Mouse (Mus musculus): Measurements from ENCODE around the gene Btbd9.

Btbd9 gene

DNA sequence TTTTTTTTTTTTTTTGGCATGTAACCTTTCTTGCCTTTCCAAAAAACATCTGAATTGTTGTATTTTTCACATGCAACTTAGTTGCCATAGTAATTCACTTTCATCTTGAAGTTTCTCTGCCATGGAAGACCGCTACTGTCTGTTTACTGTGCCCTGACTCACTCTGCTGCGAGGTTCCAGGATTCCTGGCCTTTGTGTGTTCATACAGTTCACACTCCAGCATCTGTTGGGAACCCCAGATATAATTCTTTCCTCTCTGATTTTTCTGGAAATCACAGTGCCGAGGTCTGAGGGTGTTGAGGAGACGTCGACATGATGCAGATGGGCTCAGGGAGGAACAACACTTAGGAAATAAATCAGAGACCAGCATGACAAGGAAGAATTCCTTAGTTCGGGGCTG lies 283.6 kb downstream of the Btbd9 start:
- DNase-seq (ENCODE audit: inconsistent age in 2 of 2, low spot score in 1 of 2), result no peak

DNA sequence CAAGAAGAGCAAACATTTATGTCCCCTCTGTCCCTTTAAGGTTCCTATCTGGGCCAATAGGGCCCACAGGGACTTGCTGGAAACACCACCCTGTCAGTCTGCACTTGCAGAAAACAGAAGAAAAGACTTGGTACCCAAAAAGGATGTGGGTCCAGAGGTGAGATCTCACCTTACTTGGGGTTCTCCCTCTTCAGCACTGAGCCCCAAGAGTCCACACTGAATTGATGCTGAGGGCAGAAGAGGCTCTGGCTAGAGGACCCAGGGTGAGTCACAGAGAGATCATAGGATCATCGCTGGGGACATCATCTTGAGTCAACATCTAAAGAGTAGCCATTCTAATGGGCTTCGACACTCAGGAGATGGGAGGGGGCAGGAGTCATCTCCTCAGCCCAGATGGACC lies 290.6 kb downstream of the Btbd9 start:
- no peak for DNase-seq (ENCODE audit: inconsistent age in 2 of 2, low spot score in 1 of 2)

DNA sequence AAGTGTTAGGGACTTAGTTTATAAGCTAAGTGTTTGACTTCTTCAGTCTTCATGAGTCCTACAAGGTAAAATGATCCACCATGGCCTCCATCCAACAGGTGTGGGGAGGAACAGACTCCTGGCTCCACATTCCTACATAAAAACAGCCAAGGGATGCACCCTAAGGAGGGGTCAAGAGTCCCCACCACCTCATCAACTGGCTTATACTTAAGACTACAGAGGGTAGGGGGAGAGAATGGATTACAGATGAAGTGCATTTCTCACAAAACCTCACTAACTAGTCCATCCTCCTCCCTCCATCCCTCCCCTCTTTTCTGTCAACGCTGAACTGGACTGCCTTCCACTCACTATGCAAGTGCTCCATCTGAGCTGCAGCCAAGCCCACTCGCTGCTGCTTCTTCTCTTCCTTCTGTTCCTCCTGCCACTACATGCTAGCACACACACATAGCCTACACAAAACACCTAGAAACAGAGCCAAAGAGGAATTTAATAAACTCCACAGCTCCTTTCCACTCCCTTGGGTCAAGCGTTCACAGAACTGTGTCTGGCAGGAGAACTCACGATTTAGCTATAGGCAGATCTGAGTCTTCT lies 292.7 kb downstream of the Btbd9 start:
- DNase-seq (ENCODE audit: inconsistent age in 2 of 2, low spot score in 1 of 2), result no peak

DNA sequence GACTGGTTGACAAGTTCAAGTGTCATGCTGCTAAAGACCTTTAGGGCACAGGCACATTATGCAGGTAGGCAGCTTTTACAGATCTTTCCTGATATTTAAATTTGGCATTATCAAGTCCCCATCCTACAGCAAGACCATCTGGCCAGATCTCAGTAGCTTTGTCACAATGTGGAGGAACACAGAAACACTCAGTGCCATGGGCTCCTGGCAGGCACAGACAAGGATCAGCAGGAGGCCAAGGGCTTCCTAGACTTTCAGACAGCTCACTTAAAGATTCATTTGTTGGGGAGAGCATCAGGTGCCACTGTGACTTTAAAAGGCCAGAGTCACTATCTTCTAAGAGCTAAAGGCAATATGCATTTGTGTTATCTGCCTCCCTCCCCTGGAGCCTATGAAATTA lies 293.3 kb downstream of the Btbd9 start:
- DNase-seq (ENCODE audit: inconsistent age in 2 of 2, low spot score in 1 of 2), result no peak

DNA sequence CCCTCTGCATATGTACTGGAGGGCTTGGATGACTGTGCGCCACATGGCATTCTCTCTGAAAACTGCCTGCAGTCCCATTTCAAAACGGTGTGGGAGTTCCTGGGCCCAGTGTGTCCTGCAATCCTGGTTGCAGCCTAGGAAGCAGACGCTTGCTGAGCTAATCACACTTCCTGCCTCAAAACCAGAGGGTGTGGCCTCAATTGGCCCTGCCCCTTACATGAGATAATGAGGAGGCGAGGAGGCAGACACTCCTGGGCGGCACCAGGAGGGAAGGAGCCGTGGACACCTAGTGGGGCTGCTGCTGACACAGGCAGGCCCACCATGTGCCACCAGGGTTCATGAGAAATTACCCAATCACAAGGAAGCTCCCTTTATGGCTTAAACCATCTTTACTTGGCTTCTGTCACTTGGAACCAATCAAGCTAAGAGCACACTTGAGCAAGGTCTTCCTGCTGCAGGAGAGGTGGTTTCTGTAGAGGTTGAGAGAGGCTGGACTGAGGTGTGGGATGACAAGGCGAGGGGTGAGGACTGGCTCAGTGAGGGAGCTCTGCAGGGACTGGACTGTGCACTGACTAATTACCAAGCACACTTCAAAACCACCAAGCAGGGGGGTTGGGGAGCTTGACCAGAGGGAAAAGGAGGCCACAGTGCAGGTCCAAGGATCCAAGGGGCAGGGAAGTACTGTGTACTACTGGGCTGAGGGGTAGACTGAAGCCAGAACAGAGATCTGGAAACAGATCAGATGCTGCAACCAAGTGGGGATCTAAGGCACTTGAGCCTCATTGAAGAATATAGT lies 295.8 kb downstream of the Btbd9 start:
- DNase-seq (ENCODE audit: inconsistent age in 2 of 2, low spot score in 1 of 2), result no peak

DNA sequence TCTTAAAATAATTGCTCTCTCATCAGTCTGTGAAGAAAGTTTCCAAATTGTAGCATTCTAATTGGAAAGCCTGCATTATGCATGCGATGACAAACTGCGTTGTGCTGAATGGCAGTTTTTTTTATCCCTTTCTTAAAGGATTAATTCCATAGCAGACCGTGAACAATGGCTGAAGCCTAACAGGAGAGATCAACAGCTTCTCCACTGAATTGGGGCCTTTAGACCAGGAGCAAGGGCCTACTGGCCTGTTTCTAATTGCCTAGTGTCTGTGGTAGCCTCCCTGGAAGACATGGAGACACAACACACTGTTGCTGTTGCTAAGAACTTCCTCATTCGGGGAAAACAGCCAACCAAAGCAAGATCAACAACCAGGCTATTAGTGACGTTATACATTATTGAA lies 296.6 kb downstream of the Btbd9 start:
- no peak for DNase-seq (ENCODE audit: inconsistent age in 2 of 2, low spot score in 1 of 2)

DNA sequence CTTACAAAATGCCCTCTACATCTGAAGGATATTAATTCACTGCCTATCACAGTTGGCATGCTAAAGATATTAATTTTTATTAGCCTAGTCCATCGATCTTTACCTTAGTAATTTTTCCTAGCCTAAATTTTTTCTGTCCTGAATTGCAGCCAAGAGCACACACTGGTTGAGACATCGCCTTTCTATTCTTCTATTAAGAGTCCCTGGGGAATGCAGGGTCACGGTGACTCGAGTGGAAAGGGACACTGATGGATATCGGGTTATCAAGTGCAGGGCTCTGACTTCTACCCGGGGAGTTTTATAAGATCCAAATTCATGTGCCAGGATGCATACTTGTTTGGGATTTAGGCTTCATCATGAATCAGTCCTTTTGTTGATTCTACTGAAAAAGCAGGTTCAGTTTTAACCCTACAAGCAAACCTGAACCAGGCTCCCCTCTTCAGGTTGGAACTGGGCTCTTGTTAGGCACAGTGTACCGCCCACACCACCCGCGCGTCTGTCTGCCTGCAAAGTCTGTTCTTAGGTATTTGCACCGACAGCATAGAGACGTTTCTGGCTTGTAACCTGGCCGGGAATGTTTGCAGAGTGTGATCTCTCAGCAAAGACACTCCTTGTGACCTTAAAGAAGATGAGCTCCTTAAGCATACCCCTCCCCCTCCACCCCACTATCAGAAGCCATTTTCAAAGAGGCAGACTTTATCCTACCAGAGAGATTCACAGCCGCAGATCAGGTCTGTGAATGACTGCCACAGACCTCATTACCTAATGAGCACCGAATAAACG lies 297.5 kb downstream of the Btbd9 start:
- peak in 1 of 2 experiments; percentile 67 for DNase-seq (ENCODE audit: inconsistent age in 2 of 2, low spot score in 1 of 2)

DNA sequence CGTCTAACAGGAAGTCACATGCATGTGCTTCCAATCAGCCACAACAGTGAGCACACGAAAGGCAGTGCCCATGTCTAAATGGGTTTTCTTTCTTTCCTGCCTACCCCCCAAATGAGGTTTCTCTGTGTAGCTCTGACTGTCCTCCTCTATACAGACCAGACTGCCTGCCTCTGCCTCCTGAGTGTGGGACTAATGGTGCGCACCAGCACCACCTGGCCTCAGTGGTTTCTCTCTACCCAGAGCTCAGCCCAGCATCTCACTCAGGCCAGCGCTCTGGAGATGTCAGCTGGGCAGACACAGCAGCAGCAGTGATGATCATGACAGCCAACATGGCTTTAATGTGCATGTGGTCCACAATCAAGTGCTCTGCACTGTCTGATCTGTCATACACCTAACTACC lies 299.8 kb downstream of the Btbd9 start:
- no peak for DNase-seq (ENCODE audit: inconsistent age in 2 of 2, low spot score in 1 of 2)

DNA sequence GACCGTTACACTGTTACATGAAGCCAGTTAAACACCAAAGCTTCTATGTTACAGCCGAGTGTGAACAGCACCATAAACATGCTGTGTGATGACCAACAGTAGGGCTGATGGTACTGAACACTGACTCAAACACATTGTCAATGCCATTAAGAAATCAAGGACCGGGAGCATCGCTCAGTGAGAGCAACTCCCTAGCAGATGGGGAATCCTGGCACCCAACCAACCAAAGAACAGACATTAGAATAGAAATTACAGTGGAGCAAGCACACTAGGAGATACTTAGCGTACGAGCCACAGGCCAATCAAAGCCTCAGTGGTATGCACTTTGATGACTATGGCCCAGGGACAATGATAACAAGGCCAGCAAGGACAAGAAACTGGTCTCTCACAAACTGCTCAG lies 303.5 kb downstream of the Btbd9 start:
- peak in 1 of 2 experiments; percentile 61 for DNase-seq (ENCODE audit: inconsistent age in 2 of 2, low spot score in 1 of 2)

DNA sequence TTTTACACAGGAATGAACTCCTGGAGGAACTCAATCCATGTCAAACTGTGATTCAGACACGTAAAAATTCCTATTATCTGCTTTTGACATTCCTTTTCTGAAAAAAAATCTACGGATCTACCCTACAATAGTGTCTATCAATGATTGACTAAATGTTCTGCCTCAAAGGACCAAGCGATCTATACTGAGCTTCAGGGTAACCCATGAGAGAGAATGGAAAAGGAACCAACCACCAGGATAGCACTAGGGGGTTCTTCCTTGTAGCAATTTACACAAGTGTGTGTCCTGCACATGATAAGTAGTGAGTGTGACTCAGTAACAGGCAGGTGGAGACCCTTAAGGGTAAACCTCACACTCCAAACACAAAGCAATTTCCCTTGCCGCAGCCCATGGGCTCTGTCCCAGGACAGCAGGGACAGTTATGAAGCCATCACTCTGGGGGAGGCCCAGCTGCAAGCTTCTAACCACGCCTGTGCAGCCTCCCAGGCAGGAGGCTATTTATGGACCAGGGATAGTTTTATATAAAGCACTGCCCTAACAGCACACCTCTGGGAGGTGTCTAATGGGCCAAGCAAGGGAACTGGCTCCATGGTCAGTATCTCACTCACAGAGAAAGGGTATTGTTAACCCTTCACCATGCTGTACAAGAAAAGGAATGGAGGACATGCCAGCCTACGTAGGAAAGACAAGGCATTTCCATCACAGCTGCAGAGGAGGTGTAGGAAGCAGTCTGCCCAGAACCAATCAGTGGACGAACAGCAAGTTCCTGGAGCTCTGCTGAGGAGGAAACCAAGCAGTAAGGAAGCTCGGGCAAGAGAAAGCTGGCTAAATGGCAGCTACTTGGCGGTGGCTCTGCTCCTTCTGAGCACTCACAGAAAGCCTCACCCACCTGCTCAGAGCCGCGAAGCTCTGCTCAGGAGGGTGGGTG lies 306.9 kb downstream of the Btbd9 start:
- no peak for DNase-seq (ENCODE audit: inconsistent age in 2 of 2, low spot score in 1 of 2)

DNA sequence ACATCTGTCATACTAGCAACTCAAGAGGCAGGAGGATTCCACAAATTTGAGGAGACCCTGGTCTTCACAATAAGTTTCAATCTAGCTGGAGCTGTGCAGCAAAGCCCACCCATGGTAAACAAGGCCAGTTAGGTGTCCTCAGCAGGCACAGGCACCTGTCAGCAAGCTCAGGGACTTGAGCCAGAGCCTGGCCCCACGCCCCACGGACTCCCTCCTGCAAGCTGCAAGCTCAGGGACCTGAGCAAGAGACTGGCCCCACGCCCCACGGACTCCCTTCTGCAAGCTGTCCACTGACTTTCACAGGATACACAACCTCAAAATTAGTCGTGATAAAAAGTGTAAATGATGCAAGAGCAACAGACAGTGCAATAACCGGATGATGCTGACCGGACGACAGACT lies 307.8 kb downstream of the Btbd9 start:
- no peak for DNase-seq (ENCODE audit: inconsistent age in 2 of 2, low spot score in 1 of 2)

DNA sequence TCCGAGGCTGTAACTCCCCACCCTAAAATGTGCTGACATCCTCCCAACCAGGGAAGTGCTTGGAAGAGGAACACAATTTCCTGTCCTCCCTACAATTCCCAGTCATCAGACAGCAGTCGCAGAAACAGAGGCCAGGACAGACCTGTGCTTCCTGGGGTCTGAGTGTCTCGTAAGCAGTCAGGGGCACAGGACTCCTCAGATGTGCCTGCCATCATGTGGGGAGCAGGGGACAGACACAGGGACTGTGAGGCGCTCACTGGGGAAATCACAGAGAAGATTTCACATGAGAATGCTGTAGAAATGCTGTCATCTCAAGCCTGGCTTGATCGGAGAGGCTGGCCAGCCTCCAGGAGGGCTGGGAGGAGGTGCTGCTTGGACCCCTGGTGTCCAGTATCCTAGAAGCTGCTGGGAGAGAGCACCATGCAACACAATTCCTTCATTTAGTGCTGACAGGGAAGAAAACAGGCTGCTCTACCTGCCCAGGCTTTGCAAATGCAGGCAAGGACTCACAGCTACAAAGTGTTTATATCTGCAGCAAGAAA lies 308.8 kb downstream of the Btbd9 start:
- DNase-seq (ENCODE audit: inconsistent age in 2 of 2, low spot score in 1 of 2), result peak in 1 of 2 experiments; percentile 27

DNA sequence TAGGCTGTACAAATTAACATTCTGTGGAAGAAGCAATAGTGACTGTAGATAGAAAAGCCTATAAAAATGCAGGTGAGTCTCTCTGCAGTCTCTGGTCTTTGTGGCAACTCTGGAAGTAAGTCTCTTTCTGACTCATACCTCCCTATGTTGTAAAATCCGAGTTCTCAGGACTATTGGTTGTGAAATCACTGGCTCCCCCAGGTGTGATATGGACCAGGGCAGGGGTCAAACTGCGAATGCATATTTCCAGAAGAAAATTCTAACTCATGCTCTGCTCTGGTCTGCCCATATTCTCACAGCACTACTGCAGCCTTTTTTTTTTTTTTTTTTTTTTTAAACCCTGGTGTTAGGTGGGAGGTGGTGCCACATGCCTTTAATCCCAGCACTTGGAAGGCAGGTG lies 312.8 kb downstream of the Btbd9 start:
- DNase-seq (ENCODE audit: inconsistent age in 2 of 2, low spot score in 1 of 2), result no peak

DNA sequence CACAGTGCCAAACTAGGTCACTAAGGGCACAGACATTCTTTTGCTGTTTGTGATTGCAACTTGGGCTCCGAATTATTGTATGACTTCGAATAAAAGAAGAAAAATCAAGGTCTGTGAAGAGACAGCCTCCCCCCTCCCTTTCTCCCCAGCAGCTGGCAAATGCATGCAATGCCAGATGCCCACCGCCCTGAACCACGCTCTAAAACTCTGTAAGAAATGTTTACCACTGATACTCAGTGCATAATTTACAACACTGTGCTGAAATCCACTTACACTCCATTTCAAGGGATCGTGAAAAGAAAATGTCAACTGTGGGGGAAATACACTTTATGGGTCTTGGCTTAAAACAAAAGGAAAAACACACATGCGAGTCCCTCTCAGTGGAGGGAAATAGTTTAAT lies 313.3 kb downstream of the Btbd9 start:
- no peak for DNase-seq (ENCODE audit: inconsistent age in 2 of 2, low spot score in 1 of 2)

DNA sequence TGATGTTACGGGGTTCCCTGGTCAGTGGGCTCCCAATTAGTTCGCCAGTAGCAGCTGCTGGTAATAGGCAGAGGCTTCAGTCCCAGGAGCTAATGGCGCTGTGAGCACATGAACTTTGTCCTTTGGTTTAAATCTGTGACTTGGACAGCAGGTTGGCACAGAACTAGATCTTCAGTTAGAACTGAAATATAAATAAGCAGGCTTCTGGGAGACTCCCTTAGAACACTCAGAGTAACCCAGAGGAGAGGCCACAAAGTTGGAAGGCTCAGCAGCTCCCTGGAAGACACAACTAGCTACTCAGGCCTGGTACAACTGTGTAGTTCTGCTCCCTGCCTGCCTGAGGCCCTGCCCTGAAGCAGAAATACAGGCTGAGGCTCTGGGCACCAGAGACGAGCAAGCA lies 313.8 kb downstream of the Btbd9 start:
- DNase-seq (ENCODE audit: inconsistent age in 2 of 2, low spot score in 1 of 2), result peak in 1 of 2 experiments; percentile 44

DNA sequence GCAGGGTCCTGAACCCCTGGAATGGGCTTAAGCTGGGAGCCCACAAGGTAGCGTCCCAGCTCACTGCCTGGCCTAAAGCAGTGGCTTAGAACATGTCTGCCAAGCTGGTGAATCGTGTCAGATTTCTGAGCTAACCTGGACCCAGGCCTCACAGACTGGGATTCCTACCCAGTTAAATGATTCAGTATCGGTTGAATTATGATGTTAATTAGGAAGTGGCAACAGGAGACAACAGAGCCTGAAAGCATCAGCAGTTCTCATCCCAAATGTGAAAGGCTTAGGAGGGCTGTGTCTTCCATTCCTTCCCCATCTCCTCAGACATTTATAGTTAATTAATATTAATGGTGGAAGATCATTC lies 314.3 kb downstream of the Btbd9 start:
- no peak for DNase-seq (ENCODE audit: inconsistent age in 2 of 2, low spot score in 1 of 2)

DNA sequence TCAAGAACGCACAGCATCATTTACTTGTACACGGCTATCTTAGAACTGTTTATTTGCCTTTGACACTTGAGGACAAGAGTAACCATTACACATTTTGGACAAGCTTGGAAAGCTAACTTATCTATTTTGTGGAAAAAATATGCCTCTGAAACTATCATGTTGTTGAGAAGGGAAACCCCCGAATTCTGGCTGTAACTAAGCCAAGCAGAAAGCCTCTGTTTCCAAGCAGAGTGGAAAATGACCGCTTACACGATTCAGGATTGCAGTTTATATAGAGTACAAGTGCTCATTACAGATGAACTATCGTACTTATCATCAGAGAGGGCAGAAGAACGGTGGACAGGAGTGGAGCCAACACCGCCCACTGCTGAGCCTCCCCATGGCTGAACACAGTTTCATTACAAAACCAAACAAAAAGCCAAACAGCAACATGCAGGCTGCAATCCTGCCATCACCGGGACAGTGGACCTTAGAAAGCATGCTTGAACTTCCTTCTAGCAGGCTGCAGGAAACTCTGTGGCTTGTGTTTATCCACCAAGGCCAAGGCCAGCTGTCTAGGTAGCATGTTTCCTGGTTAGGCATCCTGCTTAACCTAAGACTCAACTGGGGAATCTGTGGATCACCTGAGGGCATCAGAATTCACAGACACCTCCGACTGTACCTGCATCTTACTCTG lies 314.8 kb downstream of the Btbd9 start:
- peak in 1 of 2 experiments; percentile 53 for DNase-seq (ENCODE audit: inconsistent age in 2 of 2, low spot score in 1 of 2)

DNA sequence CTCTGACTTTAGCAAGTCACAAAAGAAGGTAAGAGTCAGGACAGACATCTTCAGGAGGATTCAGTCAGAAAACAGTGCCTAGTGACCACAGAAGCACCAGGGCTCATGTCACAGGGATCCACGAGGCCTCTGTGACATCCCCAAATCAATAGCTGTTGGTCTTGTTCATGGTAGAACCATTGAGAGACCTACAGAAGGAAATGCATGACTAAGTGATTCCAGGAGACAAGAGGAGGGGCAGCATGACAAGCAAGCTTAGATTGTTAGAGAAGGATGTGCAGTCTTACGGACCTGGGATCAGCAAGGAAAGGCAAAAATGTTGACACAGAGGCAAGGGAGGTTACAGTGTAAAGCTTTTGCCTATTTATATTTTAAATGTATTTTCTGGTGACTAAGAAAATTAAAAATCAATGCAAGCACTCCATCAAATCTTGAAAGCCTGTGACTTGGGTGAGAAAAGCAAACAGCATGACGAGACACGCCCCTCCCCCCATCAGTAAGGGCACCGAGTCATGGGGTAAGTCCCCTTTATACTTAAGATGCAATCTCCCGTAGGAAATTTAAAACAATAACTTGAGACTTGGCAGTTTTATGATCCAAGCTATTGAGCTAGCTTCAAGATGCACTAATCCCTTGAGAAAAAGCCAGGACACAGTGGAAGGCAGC lies 315.5 kb downstream of the Btbd9 start:
- DNase-seq (ENCODE audit: inconsistent age in 2 of 2, low spot score in 1 of 2), result peak in 1 of 2 experiments; percentile 21

DNA sequence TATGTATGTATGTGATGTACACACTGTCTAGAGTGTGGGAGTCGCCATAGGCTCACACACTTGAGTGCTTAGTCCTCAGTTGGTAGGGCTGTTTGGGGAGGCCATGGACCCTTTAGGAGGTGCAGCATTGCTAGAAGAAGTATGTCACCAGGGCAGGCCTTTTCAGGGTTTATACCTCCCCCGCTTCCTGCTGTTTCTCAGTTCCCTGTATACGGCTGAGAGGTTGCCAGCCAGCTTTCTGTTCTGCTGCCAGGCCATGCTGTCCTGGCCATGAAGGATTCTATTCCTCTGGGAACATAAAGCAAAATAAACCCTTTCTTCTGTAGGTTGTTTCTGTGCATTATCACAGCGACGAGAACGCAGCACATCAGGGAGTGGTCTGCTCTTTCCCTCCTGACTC lies 316.4 kb downstream of the Btbd9 start:
- peak in 1 of 2 experiments; percentile 37 for DNase-seq (ENCODE audit: inconsistent age in 2 of 2, low spot score in 1 of 2)

DNA sequence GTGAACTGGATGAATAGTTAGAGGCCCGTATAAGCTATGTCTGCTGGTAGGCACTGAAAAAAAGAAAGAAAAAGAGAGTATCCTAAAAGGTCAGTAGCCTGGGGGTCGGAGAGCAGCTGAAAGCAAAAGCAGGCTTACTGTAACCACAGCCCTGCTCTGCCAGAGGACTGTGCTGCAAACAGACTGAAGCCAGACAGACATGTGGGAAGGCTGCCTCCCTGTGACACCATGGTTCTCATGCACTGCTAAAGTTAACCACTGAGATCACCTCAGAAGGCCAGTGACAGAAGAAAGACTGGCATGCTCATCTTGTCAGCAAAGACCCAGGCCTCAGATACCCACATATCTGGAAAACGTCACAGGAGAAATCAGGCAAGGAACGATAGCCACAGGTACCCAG lies 317.8 kb downstream of the Btbd9 start:
- peak in 1 of 2 experiments; percentile 27 for DNase-seq (ENCODE audit: inconsistent age in 2 of 2, low spot score in 1 of 2)
